Mouse (Mus musculus) CH12.LX (cell line): ENCODE results near the gene Zswim7. TPM values are rescaled to one million over a fixed set of nuclear protein-coding genes. Genes with fewer than 3 reads are reported as not detected.

ENCODE experiments used
- DNase-seq: peaks from one replicate; pipeline ENCODE4 v3.0.0-alpha.2; 2013; ENCODE audit errors: extremely low read depth
- H3K27ac ChIP-seq: 2 replicates; pipeline ENCODE4 v1.5.1; 2012; ENCODE audit warnings: low read depth, mild to moderate bottlenecking, control low read depth, moderate library complexity; ENCODE audit not compliant: insufficient read depth
- H3K27me3 ChIP-seq: replicated peaks from 2 replicates; pipeline ENCODE3; 2012; ENCODE audit warnings: inconsistent platforms
- H3K36me3 ChIP-seq, 2 experiments: replicated peaks in 1 of 2; 2 replicates each; pipeline versions ENCODE3 to v1.6.1; 2012; ENCODE audit warnings: inconsistent platforms in 1 of 2, low read length in 1 of 2, mild to moderate bottlenecking in 1 of 2, mixed read lengths in 1 of 2, moderate library complexity in 1 of 2; ENCODE audit not compliant: control insufficient read depth in 1 of 2, insufficient read depth in 1 of 2
- H3K4me1 ChIP-seq, 2 experiments: 2 replicates each; pipeline ENCODE4 v1.6.1; 2012; ENCODE audit warnings: inconsistent platforms in 1 of 2, moderate library complexity in 1 of 2; ENCODE audit not compliant: insufficient read depth in 2 of 2, control insufficient read depth in 1 of 2
- H3K4me2 ChIP-seq: 2 replicates; pipeline ENCODE4 v1.6.1; 2012; ENCODE audit warnings: low read depth, mild to moderate bottlenecking, control low read depth; ENCODE audit not compliant: poor library complexity, insufficient read depth, severe bottlenecking
- H3K4me3 ChIP-seq, 3 experiments: fragments of 150-350 bp in 1 of 3; sonication (generic) in 1 of 3; replicated peaks in 1 of 3; 2 replicates each; pipeline versions ENCODE3 to v1.5.1; 2011 to 2012; ENCODE audit warnings: low read depth in 2 of 3, low read length in 2 of 3, mild to moderate bottlenecking in 2 of 3, moderate library complexity in 2 of 3, control low read depth in 1 of 3, improper control_type of control experiment in 1 of 3, inconsistent platforms in 1 of 3, mixed read lengths in 1 of 3; ENCODE audit not compliant: poor library complexity in 1 of 3
- H3K79me2 ChIP-seq: replicated peaks from 2 replicates; pipeline ENCODE4 v1.6.1; 2012; ENCODE audit warnings: mild to moderate bottlenecking, moderate library complexity; ENCODE audit not compliant: control insufficient read depth, poor library complexity, insufficient read depth, severe bottlenecking; ENCODE audit errors: extremely low read depth
- H3K9ac ChIP-seq: 2 replicates; pipeline ENCODE4 v1.6.1; 2012; ENCODE audit warnings: low read depth, mild to moderate bottlenecking, control low read depth, moderate library complexity; ENCODE audit not compliant: insufficient read depth
- H3K9me3 ChIP-seq: replicated peaks from 2 replicates; pipeline ENCODE3; 2012; ENCODE audit warnings: low read length, inconsistent platforms, mixed read lengths
- BHLHE40 ChIP-seq: IDR thresholded peaks from 2 replicates; pipeline ENCODE4 v1.6.1; 2011; ENCODE audit warnings: mild to moderate bottlenecking, low read depth, low read length, improper control_type of control experiment
- CHD1 ChIP-seq: IDR thresholded peaks from 2 replicates; pipeline ENCODE4 v1.6.1; 2012; ENCODE audit warnings: low read depth, low read length, improper control_type of control experiment, inconsistent platforms
- ELF1 ChIP-seq: IDR thresholded peaks from 2 replicates; pipeline ENCODE4 v1.6.1; 2014; ENCODE audit warnings: low read depth, mild to moderate bottlenecking, inconsistent platforms, low read length, improper control_type of control experiment
- EP300 ChIP-seq: IDR thresholded peaks from 2 replicates; pipeline ENCODE4 v1.6.1; 2011; ENCODE audit warnings: low read length, improper control_type of control experiment
- GABPA ChIP-seq: IDR thresholded peaks from 2 replicates; pipeline ENCODE4 v1.6.1; 2012; ENCODE audit warnings: low read depth, low read length, improper control_type of control experiment, inconsistent platforms; ENCODE audit not compliant: insufficient replicate concordance
- HCFC1 ChIP-seq: IDR thresholded peaks from 2 replicates; pipeline ENCODE4 v1.6.1; 2012; ENCODE audit warnings: low read depth, mild to moderate bottlenecking, inconsistent platforms, low read length, improper control_type of control experiment
- IRF4 ChIP-seq: IDR thresholded peaks from 2 replicates; pipeline ENCODE4 v1.6.1; 2014; ENCODE audit warnings: low read depth, mild to moderate bottlenecking, inconsistent platforms, low read length, improper control_type of control experiment
- JUND ChIP-seq: conservative IDR thresholded peaks from 2 replicates; pipeline ENCODE4 v1.6.1; 2011; ENCODE audit warnings: low read depth, low read length, improper control_type of control experiment
- KAT2A ChIP-seq: IDR thresholded peaks from 2 replicates; pipeline ENCODE4 v1.6.1; 2012; ENCODE audit warnings: low read length, improper control_type of control experiment, inconsistent platforms; ENCODE audit not compliant: insufficient replicate concordance
- MAZ ChIP-seq: IDR thresholded peaks from 2 replicates; pipeline ENCODE4 v1.6.1; 2012; ENCODE audit warnings: low read depth, mild to moderate bottlenecking, inconsistent platforms, low read length, improper control_type of control experiment, moderate library complexity
- MXI1 ChIP-seq: IDR thresholded peaks from 2 replicates; pipeline ENCODE4 v1.6.1; 2011; ENCODE audit warnings: mild to moderate bottlenecking, low read depth, low read length, improper control_type of control experiment
- NELFE ChIP-seq: IDR thresholded peaks from 2 replicates; pipeline ENCODE4 v1.6.1; 2011; ENCODE audit warnings: low read depth, low read length, improper control_type of control experiment
- NRF1 ChIP-seq: IDR thresholded peaks from 2 replicates; pipeline ENCODE4 v1.6.1; 2014; ENCODE audit warnings: low read depth, mild to moderate bottlenecking, inconsistent platforms, low read length, improper control_type of control experiment, moderate library complexity
- POLR2A ChIP-seq: IDR thresholded peaks from 2 replicates; pipeline ENCODE4 v1.6.1; 2011; ENCODE audit warnings: low read depth, mild to moderate bottlenecking, improper control_type of control experiment, low read length
- POLR2AphosphoS2 ChIP-seq: IDR thresholded peaks from 2 replicates; pipeline ENCODE4 v1.6.1; 2011; ENCODE audit warnings: low read depth, low read length, improper control_type of control experiment
- RCOR1 ChIP-seq: conservative IDR thresholded peaks from 2 replicates; pipeline ENCODE4 v1.6.1; 2012; ENCODE audit warnings: low read depth, mild to moderate bottlenecking, inconsistent platforms, low read length, improper control_type of control experiment
- SIN3A ChIP-seq: IDR thresholded peaks from 2 replicates; pipeline ENCODE4 v1.6.1; 2012; ENCODE audit warnings: low read length, improper control_type of control experiment, inconsistent platforms
- SMC3 ChIP-seq: IDR thresholded peaks from 2 replicates; pipeline ENCODE4 v1.6.1; 2011; ENCODE audit warnings: low read depth, low read length, improper control_type of control experiment
- UBTF ChIP-seq: IDR thresholded peaks from 2 replicates; pipeline ENCODE4 v1.6.1; 2012; ENCODE audit warnings: low read depth, mild to moderate bottlenecking, inconsistent platforms, low read length, improper control_type of control experiment, moderate library complexity
- USF1 ChIP-seq: IDR thresholded peaks from 2 replicates; pipeline ENCODE4 v1.6.1; 2014; ENCODE audit warnings: low read depth, mild to moderate bottlenecking, inconsistent platforms, low read length, improper control_type of control experiment
- USF2 ChIP-seq: conservative IDR thresholded peaks from 2 replicates; pipeline ENCODE4 v1.6.1; 2011; ENCODE audit warnings: low read depth, low read length, improper control_type of control experiment
- ZC3H11A ChIP-seq: IDR thresholded peaks from 2 replicates; pipeline ENCODE4 v1.6.1; 2012; ENCODE audit warnings: low read depth, mild to moderate bottlenecking, inconsistent platforms, low read length, improper control_type of control experiment
- ZNF384 ChIP-seq: IDR thresholded peaks from 2 replicates; pipeline ENCODE4 v1.6.1; 2012; ENCODE audit warnings: low read depth, low read length, improper control_type of control experiment, inconsistent platforms
- dilution Hi-C: fragments of 300-500 bp; cut with MboI; formaldehyde crosslinking; loops from 2 replicates; pipeline ENCODE4 v1.14.3; 2020; ENCODE audit warnings: low sequenced_read_pairs; ENCODE audit not compliant: extremely low pct_unique_long_range_greater_than_20kb, extremely low pct_ligation_motif_present
- in situ Hi-C: fragments of 300-500 bp; cut with MboI; formaldehyde crosslinking; loops from 3 replicates; pipeline ENCODE4 v1.14.3; 2019; ENCODE audit warnings: low sequenced_read_pairs, low pct_ligation_motif_present, low pct_unique_long_range_greater_than_20kb, mixed read lengths
- polyA plus RNA-seq: library from polyadenylated mRNA; unstranded; fragments of >175 nt; gene quantifications from 2 replicates; pipeline ENCODE4 v1.2.1, GENCODE M21; 2012; ENCODE audit warnings: low read depth; ENCODE audit not compliant: insufficient read length
- total RNA-seq, 2 experiments: library from RNA; depleted of rRNA; stranded (reverse); fragments of 300-350 nt in 1 of 2; fragments of >200 nt in 1 of 2; gene quantifications; 2 replicates each; pipeline ENCODE4 v1.2.3; 2012 to 2014

The Zswim7 gene
- total and polyA plus RNA-seq, 3 experiments: 44.2 to 62.5 (median 57.8) TPM

DNA sequence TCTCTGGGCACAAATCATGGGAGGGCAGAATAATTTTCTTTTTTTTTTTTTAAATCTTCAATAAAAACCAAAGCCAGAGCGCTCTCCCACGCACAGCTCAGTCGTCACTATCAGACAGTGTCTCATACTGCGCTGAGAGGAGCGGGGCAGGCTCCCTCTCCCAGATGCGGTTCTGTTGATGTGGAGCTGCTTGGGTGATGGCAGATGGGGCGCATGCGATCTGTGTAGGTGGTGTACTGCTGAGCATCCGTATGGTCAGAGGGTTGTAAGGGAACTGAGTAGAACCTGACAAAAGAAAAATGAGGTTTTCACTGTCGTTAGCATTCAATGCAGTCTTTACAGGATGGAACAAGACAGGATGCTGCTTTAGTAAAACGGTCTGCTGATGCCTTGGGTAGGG, 36.6 kb upstream of the Zswim7 start:
- Histone ChIP-seq H3K4me2 (no peak overlapping the region), H3K4me1 (peaks cover 0 to 6% of the 10 kb centered on the region in 2 experiments; a peak in 2 of 4 replicates), H3K9me3 (no peaks in the 10 kb centered on the region), H3K4me3 (no peak overlapping the region), H3K27me3 (no peaks in the 10 kb centered on the region), H3K79me2 (no peaks in the 10 kb centered on the region), H3K27ac (no peak overlapping the region), H3K9ac (no peak overlapping the region), H3K36me3 (peaks cover 78 to 90% of the 10 kb centered on the region in 2 experiments)
- dilution Hi-C loops (no loop called here), in situ Hi-C loops (no loop called here)
- no peak for DNase-seq
- TF ChIP-seq POLR2A (0 out of 2 replicates have a peak, but pooled peaks have one; percentile 30), USF2 (no peak), EP300 (no peak), POLR2AphosphoS2 (no peak), BHLHE40 (no peak), GABPA (no peak)

DNA sequence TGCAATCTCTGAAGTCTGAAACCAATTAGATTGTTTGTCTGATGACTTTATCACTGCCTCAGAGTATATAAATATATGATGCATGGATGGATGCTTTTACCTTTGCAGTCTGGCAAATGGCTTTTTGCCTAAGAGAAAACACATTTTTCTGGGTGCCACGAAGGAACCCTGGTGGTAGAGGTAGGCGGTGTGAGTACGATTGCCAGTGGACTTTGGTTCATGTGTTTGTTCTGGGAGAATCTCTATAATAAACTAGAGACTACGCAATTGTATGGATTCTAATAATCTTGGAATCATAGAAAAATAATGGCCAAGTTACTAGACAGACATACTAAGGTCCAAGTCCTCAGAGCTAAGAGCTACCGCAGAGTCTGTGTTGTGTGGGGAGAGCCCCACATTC, 33.8 kb upstream of the Zswim7 start:
- TF ChIP-seq ZC3H11A (no peak), MAZ (no peak), BHLHE40 (no peak), USF1 (no peak), NELFE (no peak), HCFC1 (no peak), UBTF (no peak), SIN3A (no peak), SMC3 (no peak), RCOR1 (no peak), CHD1 (no peak), IRF4 (no peak), ZNF384 (no peak), NRF1 (no peak), MXI1 (no peak), ELF1 (no peak), JUND (no peak), KAT2A (no peak)
- no peak for DNase-seq
- no peak overlapping the region for H3K4me2 ChIP-seq
- H3K4me3 ChIP-seq: no peak overlapping the region
- no peak overlapping the region for H3K27ac ChIP-seq
- no peak overlapping the region for H3K9ac ChIP-seq
- H3K36me3 ChIP-seq: peaks cover 72% of the 10 kb centered on the region in 2 experiments
- H3K9me3 ChIP-seq: no peaks in the 10 kb centered on the region
- H3K27me3 ChIP-seq: no peaks in the 10 kb centered on the region
- dilution Hi-C loops: no loop called here
- H3K79me2 ChIP-seq: no peaks in the 10 kb centered on the region
- in situ Hi-C loops: no loop called here
- peaks cover 0 to 6% of the 10 kb centered on the region in 2 experiments; a peak in 2 of 4 replicates for H3K4me1 ChIP-seq
